Mouse (Mus musculus) adrenal gland, adult (tissue): ENCODE measurements around the gene Zfp184.
A peak's percentile ranks its signal among the peaks of the same experiment; 100 is the strongest.

Source experiments
- DNase-seq, 2 experiments: peaks; one replicate each; pipeline ENCODE4 v3.0.0; 2022 to 2023; ENCODE audit warnings: low spot score in 1 of 2; ENCODE audit not compliant: inconsistent age in 2 of 2

Gene Zfp184

DNA sequence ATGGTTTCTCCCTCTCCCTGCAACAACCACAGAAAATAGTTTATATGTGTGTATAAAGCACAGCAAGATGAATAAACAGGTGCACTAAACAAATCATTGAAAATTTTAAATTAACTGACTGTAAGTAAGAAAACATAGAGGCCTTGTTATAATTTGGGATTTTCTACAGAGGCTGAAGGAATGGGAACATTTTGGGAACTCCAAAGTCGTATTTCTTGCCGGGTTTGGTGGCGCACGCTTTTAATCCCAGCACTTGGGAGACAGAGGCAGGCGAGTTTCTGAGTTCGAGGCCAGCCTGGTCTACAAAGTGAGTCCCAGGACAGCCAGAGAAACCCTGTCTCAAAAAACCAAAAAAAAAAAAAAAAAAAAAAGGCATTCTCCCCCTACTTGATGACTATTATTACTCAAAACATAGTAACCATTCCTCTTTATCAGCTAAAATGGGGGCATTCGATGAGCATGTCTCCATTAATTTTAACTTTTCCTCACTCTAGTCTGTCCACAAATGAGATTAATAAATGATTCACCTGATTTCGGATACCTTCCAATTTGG lies 24.1 kb upstream of the Zfp184 start:
- no peak for DNase-seq

DNA sequence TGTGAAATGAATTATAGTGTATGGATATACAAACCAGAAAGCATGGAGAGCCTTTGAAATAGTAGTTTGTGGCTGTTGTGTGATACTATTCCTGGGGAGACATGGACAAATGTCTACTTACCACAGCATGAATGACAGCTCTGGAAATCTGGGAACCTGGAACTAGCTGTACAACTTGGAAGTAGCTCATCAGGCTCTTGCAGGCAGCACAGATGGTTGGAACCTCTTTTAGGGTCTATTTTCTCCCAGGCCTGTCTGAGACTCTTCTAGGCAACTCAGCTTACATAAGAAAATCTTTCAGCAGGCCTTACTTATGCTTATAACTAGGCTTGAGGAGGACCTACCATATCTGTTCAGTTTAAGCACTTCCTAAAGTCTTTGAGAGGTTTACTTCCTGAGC lies 21.5 kb upstream of the Zfp184 start:
- no peak for DNase-seq

DNA sequence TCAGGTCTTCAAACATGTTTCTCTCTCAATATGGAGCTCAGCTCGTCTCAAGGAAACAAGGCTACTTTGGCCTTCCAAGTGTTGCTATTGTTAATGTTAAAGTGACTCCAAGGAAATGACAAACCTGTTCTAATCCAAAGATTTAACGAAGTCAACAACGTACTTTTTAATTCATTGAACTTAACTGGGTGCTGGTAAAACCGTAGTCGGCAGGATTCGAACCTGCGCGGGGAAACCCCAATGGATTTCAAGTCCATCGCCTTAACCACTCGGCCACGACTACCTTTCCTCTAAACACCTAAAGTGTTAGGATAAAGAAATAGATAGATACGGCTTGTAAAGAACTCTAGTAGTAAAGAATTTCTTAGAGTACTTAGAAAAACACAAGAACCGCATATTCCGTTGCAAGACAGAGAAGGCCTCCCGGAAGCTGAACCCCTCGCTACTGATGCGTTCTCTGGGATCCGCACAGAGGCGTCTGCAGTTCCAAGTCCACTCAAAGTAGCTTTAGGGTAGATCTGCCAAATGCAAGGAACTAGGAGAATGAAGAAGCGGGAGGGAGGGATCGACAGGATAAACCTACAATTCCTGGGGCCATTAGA lies 20.1 kb upstream of the Zfp184 start:
- no peak for DNase-seq

DNA sequence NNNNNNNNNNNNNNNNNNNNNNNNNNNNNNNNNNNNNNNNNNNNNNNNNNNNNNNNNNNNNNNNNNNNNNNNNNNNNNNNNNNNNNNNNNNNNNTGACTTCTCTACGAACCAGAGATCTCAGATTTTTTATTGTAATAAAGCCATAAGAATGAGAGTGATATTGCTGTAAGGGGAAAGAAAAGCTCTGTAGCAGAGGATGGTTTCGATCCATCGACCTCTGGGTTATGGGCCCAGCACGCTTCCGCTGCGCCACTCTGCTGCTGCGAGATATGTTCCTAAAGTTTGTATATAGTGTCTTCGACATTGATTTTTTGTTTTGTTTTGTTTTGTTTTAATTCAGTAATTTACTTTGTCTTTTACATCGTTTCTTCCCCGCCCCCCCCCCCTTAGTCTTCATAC lies 13.9 kb upstream of the Zfp184 start:
- DNase-seq, result no peak

DNA sequence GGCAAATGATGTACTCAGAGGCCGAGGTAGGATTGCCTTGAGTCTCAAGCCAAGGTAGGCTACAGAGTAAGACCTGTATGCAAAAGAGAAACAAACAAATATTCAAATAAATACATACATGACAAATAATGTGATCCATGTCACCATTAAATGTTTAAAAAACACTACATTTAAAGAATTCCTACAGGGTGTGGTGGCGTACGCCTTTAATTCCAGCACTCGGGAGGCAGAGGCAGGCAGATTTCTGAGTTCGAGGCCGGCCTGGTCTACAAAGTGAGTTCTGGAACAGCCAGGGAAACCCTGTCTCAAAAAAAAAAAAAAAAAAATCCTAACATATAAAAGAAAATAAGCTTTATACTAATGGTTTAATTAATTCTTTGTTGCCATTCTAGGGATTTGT lies 13.2 kb upstream of the Zfp184 start:
- no peak for DNase-seq

DNA sequence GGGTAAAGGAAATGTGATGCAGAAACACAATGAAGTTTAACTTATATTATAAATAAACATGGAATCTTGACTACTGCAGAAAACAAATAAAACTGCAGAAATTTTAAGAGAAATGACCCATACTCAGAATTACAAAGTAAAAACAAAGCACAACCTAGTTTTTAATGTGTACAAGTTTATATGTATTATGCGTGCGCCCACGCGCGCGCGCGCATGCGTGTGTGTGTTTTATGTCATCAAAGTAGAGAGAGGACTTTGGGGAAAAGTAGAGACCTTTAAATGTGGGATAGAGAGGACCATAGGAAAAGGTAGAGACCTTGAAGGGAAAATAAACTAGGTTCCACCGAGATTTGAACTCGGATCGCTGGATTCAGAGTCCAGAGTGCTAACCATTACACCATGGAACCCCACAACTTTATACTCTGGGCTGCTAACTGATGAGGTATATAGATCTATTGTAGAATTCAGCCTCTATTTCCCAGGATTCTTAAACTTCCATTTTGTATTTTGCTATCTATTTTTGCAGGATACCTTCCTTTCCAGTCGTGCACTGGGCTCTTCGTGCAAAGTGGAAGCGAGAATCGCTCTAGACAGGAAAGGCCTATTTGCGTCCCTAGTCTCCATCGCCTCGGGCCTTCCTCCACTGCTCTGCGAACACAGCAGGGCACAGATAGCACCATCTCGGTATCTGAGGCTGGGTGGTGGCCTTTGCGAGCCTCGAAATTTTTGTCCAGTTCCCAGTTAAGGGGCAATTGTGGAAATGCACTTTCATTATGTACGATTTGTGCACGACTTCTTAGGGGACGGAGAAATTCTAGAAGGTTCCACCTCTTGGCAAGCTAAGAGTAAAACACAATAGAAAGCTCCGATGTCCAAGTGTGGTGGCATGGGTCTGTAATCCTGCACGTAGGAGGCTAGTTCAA lies 11.0 kb upstream of the Zfp184 start:
- peak in 1 of 2 experiments; percentile 58 for DNase-seq

DNA sequence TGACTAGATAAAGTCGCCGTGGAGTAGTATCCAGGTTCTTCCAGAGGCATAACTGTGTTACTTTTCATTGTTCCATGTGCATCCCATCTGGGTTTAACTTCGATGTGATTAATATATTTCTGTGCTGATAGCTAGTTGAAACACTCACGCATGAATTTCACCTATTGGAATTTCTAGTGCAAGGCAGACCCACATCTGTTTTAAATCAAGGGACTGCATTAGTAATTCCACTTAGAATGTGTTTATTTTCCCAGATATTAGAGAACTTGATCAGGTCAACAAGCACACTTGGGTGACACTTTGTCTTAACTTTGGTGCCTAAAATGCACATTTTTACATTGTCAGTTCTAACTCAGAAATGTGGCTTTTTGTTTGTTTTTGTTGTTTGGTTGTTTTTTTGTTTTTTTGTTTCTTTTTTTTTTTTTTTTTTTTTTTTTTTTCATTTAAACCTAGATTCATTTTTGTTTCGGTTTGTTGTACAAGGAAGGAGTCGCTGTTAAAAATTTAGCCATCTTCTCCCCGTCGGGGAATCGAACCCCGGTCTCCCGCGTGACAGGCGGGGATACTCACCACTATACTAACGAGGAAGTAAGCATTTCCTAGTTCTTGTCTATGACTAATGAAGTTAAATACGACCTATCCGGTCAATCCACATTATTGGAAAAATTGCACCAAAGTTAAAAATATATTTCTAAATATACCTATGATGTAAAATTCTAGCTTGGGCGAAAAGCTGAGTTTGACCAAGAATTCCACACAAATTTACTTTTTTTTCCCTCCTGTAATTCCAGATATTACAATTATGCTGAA lies 9.7 kb upstream of the Zfp184 start:
- DNase-seq, result peak; percentile 62 to 88

DNA sequence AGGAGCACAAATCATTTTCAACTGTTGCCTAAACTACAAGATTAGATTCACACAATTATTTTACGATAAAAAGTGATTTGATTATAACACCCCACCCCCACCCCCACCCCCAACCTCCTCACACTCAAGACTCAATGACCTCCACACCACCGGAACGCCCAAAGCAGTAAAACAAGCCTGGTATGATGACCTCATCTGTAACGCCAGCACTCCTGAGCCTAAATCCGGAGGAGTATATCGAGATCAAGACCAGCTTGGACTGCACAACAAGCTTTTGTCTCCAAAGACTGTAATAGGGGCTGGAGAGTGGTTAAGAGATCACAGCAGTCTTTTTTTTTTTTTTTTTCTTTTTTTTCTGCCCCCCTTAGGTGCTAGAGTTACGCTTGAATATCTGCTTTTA lies 9.1 kb upstream of the Zfp184 start:
- DNase-seq, result no peak

DNA sequence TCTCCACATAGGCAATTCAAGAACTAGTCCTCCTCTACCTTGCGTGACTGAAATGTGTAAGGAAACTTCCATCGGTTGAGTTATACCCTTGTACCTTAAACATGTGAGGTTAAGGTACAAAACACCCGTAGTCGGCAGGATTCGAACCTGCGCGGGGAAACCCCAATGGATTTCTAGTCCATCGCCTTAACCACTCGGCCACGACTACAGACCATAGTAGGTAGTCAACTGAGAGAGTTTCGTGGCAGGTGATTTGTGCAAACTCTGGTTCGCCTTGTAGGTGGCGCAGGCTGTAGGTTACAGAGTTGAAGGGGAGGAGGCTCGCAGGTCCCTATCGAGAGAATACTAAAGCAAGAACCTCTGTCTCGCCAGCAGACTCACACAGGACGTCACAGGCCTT lies 7.9 kb upstream of the Zfp184 start:
- peak in 1 of 2 experiments; percentile 60 for DNase-seq

DNA sequence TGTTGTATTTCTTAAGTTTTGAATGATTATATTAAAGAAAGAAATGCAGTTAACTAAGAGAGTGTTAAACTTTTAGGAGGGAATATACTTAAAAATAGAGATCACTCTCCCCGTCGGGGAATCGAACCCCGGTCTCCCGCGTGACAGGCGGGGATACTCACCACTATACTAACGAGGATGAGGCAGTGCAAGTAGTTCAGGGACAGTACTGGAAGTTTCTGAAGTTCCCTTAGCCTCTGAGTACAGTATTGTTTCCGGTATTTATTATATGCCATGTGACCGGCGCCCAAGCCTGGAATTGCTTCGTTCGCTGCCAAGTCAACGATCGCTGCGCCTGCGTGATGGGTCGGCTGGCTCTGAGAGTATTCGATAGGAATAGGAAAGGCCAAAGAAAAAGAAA lies 4.7 kb upstream of the Zfp184 start:
- peak; percentile 92 to 99 for DNase-seq

DNA sequence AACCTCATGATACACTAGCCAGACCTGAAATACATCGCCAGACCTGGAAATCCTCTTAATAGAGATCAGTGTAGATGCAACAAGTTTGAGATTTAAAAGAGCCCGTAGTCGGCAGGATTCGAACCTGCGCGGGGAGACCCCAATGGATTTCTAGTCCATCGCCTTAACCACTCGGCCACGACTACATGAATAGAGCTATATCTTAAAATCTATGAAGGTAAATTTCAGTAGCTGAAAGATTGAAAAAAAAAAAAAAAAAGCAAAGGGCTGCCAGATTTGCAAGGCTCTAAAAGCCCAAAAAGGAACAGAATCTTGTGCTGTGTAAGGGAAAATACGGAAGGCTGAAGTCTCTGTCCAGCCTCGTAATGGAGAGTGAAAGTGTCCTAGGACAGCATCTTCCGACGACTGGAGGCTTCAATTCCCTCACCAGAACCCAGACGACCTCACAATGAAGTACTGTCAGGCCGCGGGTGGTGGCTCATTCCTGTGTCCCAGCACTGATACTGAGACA lies 4.0 kb upstream of the Zfp184 start:
- DNase-seq, result peak; percentile 86 to 96

DNA sequence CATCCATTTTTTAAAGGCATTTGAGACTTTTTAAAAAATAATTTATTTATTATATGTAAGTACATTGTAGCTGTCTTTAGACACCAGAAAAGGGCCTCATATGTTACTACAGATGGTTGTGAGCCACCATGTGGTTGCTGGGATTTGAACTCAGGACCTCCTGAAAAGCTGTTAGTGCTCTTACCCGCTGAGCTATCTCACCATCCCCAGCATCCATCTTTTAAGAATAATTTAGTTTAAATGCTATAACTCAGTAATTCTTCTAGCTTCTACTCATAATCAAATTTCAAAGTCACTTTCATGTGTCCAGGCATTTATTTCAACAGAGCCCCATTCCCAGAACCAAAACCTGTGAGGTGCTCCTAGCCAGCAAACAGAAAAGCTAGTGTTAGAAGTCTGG lies 1.2 kb upstream of the Zfp184 start:
- no peak for DNase-seq

DNA sequence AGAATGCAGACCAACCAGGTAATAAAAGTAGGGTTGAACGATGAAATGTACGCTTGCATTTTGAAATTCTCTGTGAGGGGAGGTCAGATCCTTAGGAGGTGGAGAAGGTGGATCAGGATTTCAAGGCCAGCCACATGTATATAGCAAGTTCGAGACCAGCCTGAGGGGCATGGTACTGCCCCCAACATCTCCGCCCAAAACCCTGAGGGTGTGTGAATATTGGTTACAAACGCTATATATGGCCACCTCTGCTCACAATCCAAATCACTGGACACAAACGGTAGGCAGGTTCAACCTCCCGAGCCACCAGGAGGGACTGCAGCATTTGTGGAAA lies 335 bp upstream of the Zfp184 start:
- DNase-seq, result no peak

DNA sequence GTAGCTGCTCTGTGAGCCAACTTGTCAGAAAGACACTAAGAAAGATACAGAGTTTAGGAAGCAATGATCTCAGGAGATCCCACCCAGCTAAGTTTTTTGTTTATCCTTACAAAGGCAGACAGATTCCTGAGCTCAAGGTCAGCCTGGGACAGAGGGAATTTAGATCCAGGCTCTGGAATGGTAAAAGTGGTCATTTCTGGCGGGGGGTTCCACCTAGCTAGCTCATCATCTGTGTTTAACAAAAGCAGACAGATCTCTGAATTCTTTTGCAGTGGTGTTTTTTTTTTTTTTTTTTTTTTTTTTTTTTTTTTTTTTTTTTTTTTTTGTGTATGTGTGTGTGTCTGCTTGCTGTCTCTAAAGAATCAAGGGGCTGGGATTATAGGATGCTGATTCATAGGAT lies 24.4 kb downstream of the Zfp184 start:
- no peak for DNase-seq

DNA sequence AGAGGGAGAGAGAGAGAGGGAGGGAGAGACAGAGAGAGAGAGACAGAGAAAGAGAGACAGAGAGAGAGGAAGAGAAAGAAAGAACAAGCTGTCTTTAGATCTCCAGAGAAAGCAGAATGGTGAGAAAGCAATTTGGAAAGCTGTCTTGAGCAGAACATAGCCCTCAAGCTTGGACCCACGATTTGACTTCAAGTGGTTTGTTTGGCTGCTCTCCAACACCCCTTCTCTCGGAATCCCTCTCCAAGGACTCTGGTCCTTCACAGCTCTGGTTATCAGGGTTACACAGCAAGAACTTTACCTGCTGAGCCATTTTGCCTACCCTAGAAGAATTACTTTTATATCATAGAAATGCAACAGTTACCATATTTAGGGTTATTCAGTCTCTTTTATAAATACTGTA lies 24.9 kb downstream of the Zfp184 start:
- DNase-seq, result no peak

DNA sequence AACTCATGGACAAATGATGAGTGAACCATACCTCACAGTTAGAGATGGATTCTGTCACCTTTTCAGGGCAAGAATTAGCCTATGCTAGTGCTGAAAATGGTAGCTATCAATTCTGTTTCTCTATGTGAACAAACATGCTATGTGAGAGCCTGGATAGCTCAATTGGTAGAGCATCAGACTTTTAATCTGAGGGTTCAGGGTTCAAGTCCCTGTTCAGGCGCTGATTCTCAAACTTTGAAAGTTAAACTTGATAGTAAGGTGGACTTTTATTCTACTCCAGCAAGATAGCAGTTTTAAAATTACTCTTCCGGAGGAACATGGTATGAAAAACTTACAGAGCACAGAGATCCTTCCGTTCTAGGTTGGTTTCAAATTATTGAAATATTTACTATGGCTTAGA lies 26.7 kb downstream of the Zfp184 start:
- DNase-seq, result peak in 1 of 2 experiments; percentile 36

DNA sequence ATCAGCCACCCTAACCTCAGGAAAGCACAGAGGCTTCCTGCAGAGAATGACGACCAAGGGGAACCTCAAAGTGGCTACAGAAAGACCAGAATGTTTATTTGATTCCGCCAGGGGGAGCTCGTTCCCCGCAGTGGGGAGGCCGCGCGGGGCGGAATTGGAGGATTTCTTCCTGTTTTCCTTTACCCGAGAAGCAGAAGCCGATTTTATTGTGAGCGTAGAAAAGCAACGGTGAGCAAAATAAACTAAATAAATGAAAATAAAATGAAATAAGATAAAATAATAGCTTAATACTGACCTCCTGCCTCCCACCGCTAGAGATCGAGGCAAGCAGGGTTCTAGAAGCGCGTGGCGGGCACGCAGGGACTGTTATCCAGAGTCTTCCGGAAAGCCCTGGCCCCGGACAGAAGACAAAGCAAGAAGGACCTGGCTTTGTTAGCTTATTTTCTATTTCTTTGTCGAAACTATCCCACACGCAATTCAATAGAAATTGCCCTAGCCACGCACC lies 29.4 kb downstream of the Zfp184 start:
- peak; percentile 90 to 98 for DNase-seq

DNA sequence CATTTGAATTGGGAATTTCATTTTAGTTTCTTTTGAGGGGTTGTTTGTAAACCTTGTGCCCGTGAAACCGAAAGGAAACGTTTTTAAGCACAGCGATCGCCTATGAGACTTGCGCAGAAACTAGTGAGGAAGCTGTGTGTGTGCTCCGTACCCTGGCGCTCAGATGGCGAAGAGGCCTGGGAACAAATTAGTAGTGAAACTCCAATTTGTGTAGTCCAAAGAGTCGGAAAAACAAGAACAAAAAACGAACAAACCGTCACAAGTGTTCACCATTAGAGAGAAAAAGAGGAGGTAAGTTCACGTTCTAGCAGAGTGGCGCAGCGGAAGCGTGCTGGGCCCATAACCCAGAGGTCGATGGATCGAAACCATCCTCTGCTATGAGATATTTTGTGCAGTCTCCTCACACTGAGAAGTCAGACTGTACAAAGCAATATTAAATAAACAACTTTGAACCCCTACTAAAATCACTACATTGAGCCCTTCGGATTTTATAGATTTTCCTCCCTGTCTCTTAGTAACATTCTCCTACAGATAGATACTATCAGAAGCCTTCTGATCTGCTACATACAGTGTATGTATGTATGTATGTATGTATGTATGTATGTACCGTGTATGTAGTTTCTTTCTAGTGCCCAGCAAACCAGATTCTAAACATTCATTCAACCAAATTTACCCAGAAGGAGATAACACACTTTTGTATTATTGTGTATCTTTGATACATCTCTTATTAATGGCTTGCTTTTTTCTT lies 30.0 kb downstream of the Zfp184 start:
- peak; percentile 75 to 94 for DNase-seq

DNA sequence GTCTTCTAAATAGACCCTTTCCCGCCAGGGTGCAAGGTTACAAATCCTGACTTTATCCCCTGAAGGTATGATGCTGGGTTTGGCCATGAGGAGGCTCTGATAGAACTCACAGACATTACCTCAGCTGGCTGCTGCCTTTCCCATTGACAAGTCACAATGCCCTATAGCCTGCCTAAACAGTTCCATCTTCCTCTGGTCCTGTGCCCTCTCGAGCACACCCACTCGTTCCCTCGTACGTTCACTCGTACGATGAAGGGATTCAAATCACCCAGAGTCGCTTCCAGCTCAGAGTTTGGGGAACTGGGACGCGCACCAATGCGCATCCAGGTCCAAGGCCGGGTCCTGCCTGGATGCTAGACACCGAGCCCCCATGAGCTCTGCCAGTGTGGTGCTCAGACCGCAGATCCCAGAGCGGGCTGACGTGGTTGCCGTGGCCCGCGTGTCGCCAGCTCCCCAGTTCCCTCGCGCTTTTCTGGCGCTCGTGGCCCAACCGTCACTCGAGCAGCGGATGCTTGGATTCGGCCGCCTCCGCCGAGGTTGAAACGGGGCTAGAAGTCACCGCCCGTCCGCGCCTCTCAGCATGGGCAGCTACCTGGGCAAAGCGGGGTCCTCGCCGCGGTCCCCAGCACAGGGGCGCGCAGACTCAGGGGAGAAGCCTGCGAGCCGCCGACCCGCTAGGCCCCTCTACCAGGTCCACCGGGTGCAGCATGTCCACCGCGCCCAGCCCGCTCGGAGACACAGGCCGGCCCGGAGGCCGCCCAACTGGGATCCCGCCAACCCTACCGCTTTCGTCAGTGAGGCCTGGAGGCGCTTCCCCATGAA lies 36.3 kb downstream of the Zfp184 start, which contains the start of gene Pom121l2:
Gene Pom121l2 (plus strand): TSS at position 214 of the 822 bp plus-strand sequence.
- DNase-seq, result peak; percentile 8 to 60
